Mouse (Mus musculus): Measurements from ENCODE around the gene Dbt.
A peak's percentile ranks its signal among the peaks of the same experiment; 100 is the strongest.

The Dbt gene

GRCm38 (mm10) chr3:116512904-116513716, at the start of gene Dbt:
Dbt (plus strand) TSS chr3:116513070.
- DNase-seq (ENCODE audit: low spot score): peak; percentile 89

- DNase-seq (ENCODE audit: low spot score): no peak
These were observed 48.6 kb upstream of the Dbt start for GRCm38 (mm10) chr3:116464318-116464717.

GRCm38 (mm10) chr3:116465709-116466108, 47.2 kb upstream of the Dbt start:
- no peak for DNase-seq (ENCODE audit: low spot score)

GRCm38 (mm10) chr3:116474602-116475001, 38.3 kb upstream of the Dbt start:
- no peak for DNase-seq (ENCODE audit: low spot score)

- DNase-seq (ENCODE audit: low spot score): no peak
These were observed 36.1 kb upstream of the Dbt start for GRCm38 (mm10) chr3:116476686-116477298.

GRCm38 (mm10) chr3:116477351-116477750, 35.5 kb upstream of the Dbt start:
- no peak for DNase-seq (ENCODE audit: low spot score)

- DNase-seq (ENCODE audit: low spot score): no peak
These were observed 32.8 kb upstream of the Dbt start for GRCm38 (mm10) chr3:116480119-116480518.

GRCm38 (mm10) chr3:116480937-116481336, 31.9 kb upstream of the Dbt start:
- DNase-seq (ENCODE audit: low spot score): no peak

GRCm38 (mm10) chr3:116482724-116483123, 30.1 kb upstream of the Dbt start:
- DNase-seq (ENCODE audit: low spot score): no peak

- no peak for DNase-seq (ENCODE audit: low spot score)
These were observed 29.6 kb upstream of the Dbt start for GRCm38 (mm10) chr3:116483271-116483670.

GRCm38 (mm10) chr3:116490920-116491319, 21.9 kb upstream of the Dbt start:
- DNase-seq (ENCODE audit: low spot score): no peak

- no peak for DNase-seq (ENCODE audit: low spot score)
These were observed 20.9 kb upstream of the Dbt start for GRCm38 (mm10) chr3:116491923-116492454.

- no peak for DNase-seq (ENCODE audit: low spot score)
These were observed 19.2 kb upstream of the Dbt start for GRCm38 (mm10) chr3:116493658-116494057.

GRCm38 (mm10) chr3:116495671-116496070, 17.2 kb upstream of the Dbt start:
- no peak for DNase-seq (ENCODE audit: low spot score)

- DNase-seq (ENCODE audit: low spot score): peak; percentile 96
These were observed 5.0 kb upstream of the Dbt start, which contains the start of gene Rtca for GRCm38 (mm10) chr3:116507772-116508351. Rtca (minus strand) TSS chr3:116508208.

GRCm38 (mm10) chr3:116512151-116512903, 543 bp upstream of the Dbt start:
- DNase-seq (ENCODE audit: low spot score): peak; percentile 60

GRCm38 (mm10) chr3:116520141-116520761, 7.4 kb downstream of the Dbt start:
- no peak for DNase-seq (ENCODE audit: low spot score)

- no peak for DNase-seq (ENCODE audit: low spot score)
These were observed 16.9 kb downstream of the Dbt start for GRCm38 (mm10) chr3:116529741-116530140.

- DNase-seq (ENCODE audit: low spot score): no peak
These were observed 18.0 kb downstream of the Dbt start for GRCm38 (mm10) chr3:116530826-116531225.

- no peak for DNase-seq (ENCODE audit: low spot score)
These were observed 23.7 kb downstream of the Dbt start for GRCm38 (mm10) chr3:116536428-116537199.

GRCm38 (mm10) chr3:116537200-116537573, 24.3 kb downstream of the Dbt start:
- DNase-seq (ENCODE audit: low spot score): no peak

Data from testis, postnatal 14 days (tissue).